Mouse (Mus musculus) adrenal gland (tissue): ENCODE measurements around the gene Dis3l.
"Not testable (repeated sequence)": the region's sequence is repeated elsewhere in the genome, so short reads cannot be mapped to it uniquely, and the experiment has no call there.

Experiments
- intact Hi-C: fragments of 180-260 bp; cut with DNase I; formaldehyde crosslinking; loops from one replicate; pipeline ENCODE4 v1.15.1; 2025

Dis3l gene

GRCm38 (mm10) chr9:64335825-64336224 lies 5.3 kb downstream of the Dis3l start:
- intact Hi-C loops = no loop called here

- intact Hi-C loops = no loop called here
Measured at GRCm38 (mm10) chr9:64323976-64324375, 17.1 kb downstream of the Dis3l start.

- intact Hi-C loops = no loop called here
Measured at GRCm38 (mm10) chr9:64316986-64317385, 24.1 kb downstream of the Dis3l start.

- intact Hi-C loops = no loop called here
Measured at GRCm38 (mm10) chr9:64314696-64315095, 26.4 kb downstream of the Dis3l start.

- intact Hi-C loops = no loop called here
Measured at GRCm38 (mm10) chr9:64312128-64312527, 29.0 kb downstream of the Dis3l start.

GRCm38 (mm10) chr9:64310996-64311785 lies 29.9 kb downstream of the Dis3l start:
- intact Hi-C loops = no loop called here

- intact Hi-C loops = no loop called here
Measured at GRCm38 (mm10) chr9:64306476-64307312, 34.4 kb downstream of the Dis3l start.

- intact Hi-C loops = not testable (repeated sequence)
Measured at GRCm38 (mm10) chr9:64303086-64303485, 38.0 kb downstream of the Dis3l start.

GRCm38 (mm10) chr9:64282404-64282987 lies 58.6 kb downstream of the Dis3l start:
- intact Hi-C loops = loop anchor here (5.0 kb wide), 1 partner anchor 60 kb away; the partner anchor contains the start of gene Dis3l

GRCm38 (mm10) chr9:64281781-64282178 lies 59.3 kb downstream of the Dis3l start:
- intact Hi-C loops = loop anchor here (5.0 kb wide), 1 partner anchor 61 kb away; the partner anchor contains the start of gene Dis3l

- intact Hi-C loops = loop anchor here (5.0 kb wide), 1 partner anchor 61 kb away; the partner anchor contains the start of gene Dis3l
Measured at GRCm38 (mm10) chr9:64281105-64281780, 59.8 kb downstream of the Dis3l start, which contains the start of gene Tipin. Gene Tipin (plus strand): TSS chr9:64281581.

- intact Hi-C loops = no loop called here
Measured at GRCm38 (mm10) chr9:64278665-64279310, 62.3 kb downstream of the Dis3l start.

GRCm38 (mm10) chr9:64277706-64278105 lies 63.4 kb downstream of the Dis3l start:
- intact Hi-C loops = no loop called here

GRCm38 (mm10) chr9:64274919-64275318 lies 66.2 kb downstream of the Dis3l start:
- intact Hi-C loops = loop anchor here (5.0 kb wide), 1 partner anchor 138 kb away; no protein-coding TSS in a partner anchor

- intact Hi-C loops = loop anchor here (5.0 kb wide), 1 partner anchor 137 kb away; no protein-coding TSS in a partner anchor
Measured at GRCm38 (mm10) chr9:64274291-64274690, 66.8 kb downstream of the Dis3l start.

- intact Hi-C loops = loop anchor here (5.0 kb wide), 1 partner anchor 136 kb away; no protein-coding TSS in a partner anchor
Measured at GRCm38 (mm10) chr9:64273757-64274156, 67.3 kb downstream of the Dis3l start.

- intact Hi-C loops = loop anchor here (5.0 kb wide), 1 partner anchor 135 kb away; no protein-coding TSS in a partner anchor
Measured at GRCm38 (mm10) chr9:64272611-64273010, 68.5 kb downstream of the Dis3l start.

GRCm38 (mm10) chr9:64271249-64271648 lies 69.8 kb downstream of the Dis3l start:
- intact Hi-C loops = loop anchor here (5.0 kb wide), 1 partner anchor 134 kb away; no protein-coding TSS in a partner anchor

GRCm38 (mm10) chr9:64268836-64269235 lies 72.3 kb downstream of the Dis3l start:
- intact Hi-C loops = not testable (repeated sequence)

GRCm38 (mm10) chr9:64268196-64268595 lies 72.9 kb downstream of the Dis3l start:
- intact Hi-C loops = no loop called here
